Mouse (Mus musculus): ENCODE measurements around the gene Rpl23a. TPM values are rescaled to one million over a fixed set of nuclear protein-coding genes. Genes with fewer than 3 reads are reported as not detected.

Gene Rpl23a
- polyA plus RNA-seq, 1 experiment: 312 TPM

GRCm38 (mm10) chr11:78195101-78195863 is 11.9 kb upstream of the Rpl23a start:
- TF ChIP-seq POLR2A (IDR thresholded peaks at IDR 0.05; ENCODE audit: control insufficient read depth, extremely low read depth, insufficient read depth, low read length, poor library complexity) (no peak), CTCF (IDR thresholded peaks at IDR 0.05; ENCODE audit: borderline replicate concordance, control insufficient read depth, extremely low read depth, insufficient read depth, low read length, poor library complexity) (no peak)
- peaks cover 10% of the 10 kb centered on the region for H3K4me1 ChIP-seq (replicated peaks; ENCODE audit: control insufficient read depth, insufficient read depth, low read length)
- no peak overlapping the region for H3K27ac ChIP-seq (ENCODE audit: control insufficient read depth, insufficient read depth, low read length)

GRCm38 (mm10) chr11:78194411-78195100 is 11.2 kb upstream of the Rpl23a start:
- peaks cover 6% of the 10 kb centered on the region; the same call in 1 of the 2 replicates for H3K27me3 ChIP-seq (ENCODE audit: control insufficient read depth, insufficient read depth, low read length)
- peak; percentile 56 for DNase-seq
- peak overlapping the region; percentile 53 for H3K4me3 ChIP-seq (ENCODE audit: control insufficient read depth, insufficient read depth, low read length)
- TF ChIP-seq POLR2A (IDR thresholded peaks at IDR 0.05; ENCODE audit: control insufficient read depth, extremely low read depth, insufficient read depth, low read length, poor library complexity) (no peak), CTCF (IDR thresholded peaks at IDR 0.05; ENCODE audit: borderline replicate concordance, control insufficient read depth, extremely low read depth, insufficient read depth, low read length, poor library complexity) (no peak)
- no peaks in the 10 kb centered on the region for H3K36me3 ChIP-seq (ENCODE audit: control insufficient read depth, insufficient read depth, low read length)
- WGBS: 6% methylated on average over 30 of the region's 30 CpGs
- no peak overlapping the region for H3K27ac ChIP-seq (ENCODE audit: control insufficient read depth, insufficient read depth, low read length)
- H3K4me1 ChIP-seq (replicated peaks; ENCODE audit: control insufficient read depth, insufficient read depth, low read length): peaks cover 12% of the 10 kb centered on the region

More at GRCm38 (mm10) chr11:78195101-78195863, 11.9 kb upstream of the Rpl23a start:
- DNase-seq: no peak
- Histone ChIP-seq H3K27me3 (ENCODE audit: control insufficient read depth, insufficient read depth, low read length) (no peaks in the 10 kb centered on the region; the same call in 1 of the 2 replicates), H3K36me3 (ENCODE audit: control insufficient read depth, insufficient read depth, low read length) (no peaks in the 10 kb centered on the region), H3K4me3 (ENCODE audit: control insufficient read depth, insufficient read depth, low read length) (peak overlapping the region; percentile 53)
- 73% methylated on average over 23 of the region's 23 CpGs for whole genome bisulfite sequencing

- Histone ChIP-seq H3K27me3 (ENCODE audit: control insufficient read depth, insufficient read depth, low read length) (peaks cover 20% of the 10 kb centered on the region), H3K4me3 (ENCODE audit: control insufficient read depth, insufficient read depth, low read length) (no peak within 1 kb of the TSS), H3K27ac (ENCODE audit: control insufficient read depth, insufficient read depth, low read length) (no peak within 1 kb of the TSS), H3K4me1 (replicated peaks; ENCODE audit: control insufficient read depth, insufficient read depth, low read length) (peaks cover 26% of the 10 kb centered on the region), H3K36me3 (ENCODE audit: control insufficient read depth, insufficient read depth, low read length) (no peaks in the 10 kb centered on the region)
- WGBS: 79% methylated on average over 1 of the region's 1 CpGs
- no peak for DNase-seq
- no peak for TF ChIP-seq CTCF (IDR thresholded peaks at IDR 0.05; ENCODE audit: borderline replicate concordance, control insufficient read depth, extremely low read depth, insufficient read depth, low read length, poor library complexity)
- TF ChIP-seq POLR2A (IDR thresholded peaks at IDR 0.05; ENCODE audit: control insufficient read depth, extremely low read depth, insufficient read depth, low read length, poor library complexity): no peak
Observed at GRCm38 (mm10) chr11:78193113-78193512, 9.7 kb upstream of the Rpl23a start, which contains the start of gene Proca1. Proca1 (plus strand) TSS chr11:78193392.

GRCm38 (mm10) chr11:78190041-78190440 is 6.7 kb upstream of the Rpl23a start:
- Histone ChIP-seq H3K27me3 (ENCODE audit: control insufficient read depth, insufficient read depth, low read length) (peaks cover 21% of the 10 kb centered on the region), H3K36me3 (ENCODE audit: control insufficient read depth, insufficient read depth, low read length) (no peaks in the 10 kb centered on the region), H3K4me1 (replicated peaks; ENCODE audit: control insufficient read depth, insufficient read depth, low read length) (peaks cover 24% of the 10 kb centered on the region), H3K27ac (ENCODE audit: control insufficient read depth, insufficient read depth, low read length) (no peak overlapping the region), H3K4me3 (ENCODE audit: control insufficient read depth, insufficient read depth, low read length) (no peak overlapping the region)
- no peak for TF ChIP-seq POLR2A (IDR thresholded peaks at IDR 0.05; ENCODE audit: control insufficient read depth, extremely low read depth, insufficient read depth, low read length, poor library complexity)
- no peak for TF ChIP-seq CTCF (IDR thresholded peaks at IDR 0.05; ENCODE audit: borderline replicate concordance, control insufficient read depth, extremely low read depth, insufficient read depth, low read length, poor library complexity)
- 77% methylated on average over 6 of the region's 6 CpGs for whole genome bisulfite sequencing
- no peak for DNase-seq

GRCm38 (mm10) chr11:78189234-78190040 is 6.1 kb upstream of the Rpl23a start:
- H3K36me3 ChIP-seq (ENCODE audit: control insufficient read depth, insufficient read depth, low read length): no peaks in the 10 kb centered on the region
- peak overlapping the region; percentile 37 for H3K4me3 ChIP-seq (ENCODE audit: control insufficient read depth, insufficient read depth, low read length)
- H3K4me1 ChIP-seq (replicated peaks; ENCODE audit: control insufficient read depth, insufficient read depth, low read length): peaks cover 18% of the 10 kb centered on the region
- no peak for TF ChIP-seq CTCF (IDR thresholded peaks at IDR 0.05; ENCODE audit: borderline replicate concordance, control insufficient read depth, extremely low read depth, insufficient read depth, low read length, poor library complexity)
- H3K27ac ChIP-seq (ENCODE audit: control insufficient read depth, insufficient read depth, low read length): no peak overlapping the region
- 5% methylated on average over 42 of the region's 42 CpGs for WGBS
- H3K27me3 ChIP-seq (ENCODE audit: control insufficient read depth, insufficient read depth, low read length): peaks cover 21% of the 10 kb centered on the region
- DNase-seq: no peak

All from thymus, adult 2 months (tissue).